Mouse (Mus musculus) retina, adult 2 months (tissue): ENCODE data around the gene Nrxn2.

Experiments
- DNase-seq: peaks from one replicate; pipeline ENCODE4 v3.0.0-alpha.2; 2012; ENCODE audit warnings: low read depth, low spot score

Gene Nrxn2

DNA sequence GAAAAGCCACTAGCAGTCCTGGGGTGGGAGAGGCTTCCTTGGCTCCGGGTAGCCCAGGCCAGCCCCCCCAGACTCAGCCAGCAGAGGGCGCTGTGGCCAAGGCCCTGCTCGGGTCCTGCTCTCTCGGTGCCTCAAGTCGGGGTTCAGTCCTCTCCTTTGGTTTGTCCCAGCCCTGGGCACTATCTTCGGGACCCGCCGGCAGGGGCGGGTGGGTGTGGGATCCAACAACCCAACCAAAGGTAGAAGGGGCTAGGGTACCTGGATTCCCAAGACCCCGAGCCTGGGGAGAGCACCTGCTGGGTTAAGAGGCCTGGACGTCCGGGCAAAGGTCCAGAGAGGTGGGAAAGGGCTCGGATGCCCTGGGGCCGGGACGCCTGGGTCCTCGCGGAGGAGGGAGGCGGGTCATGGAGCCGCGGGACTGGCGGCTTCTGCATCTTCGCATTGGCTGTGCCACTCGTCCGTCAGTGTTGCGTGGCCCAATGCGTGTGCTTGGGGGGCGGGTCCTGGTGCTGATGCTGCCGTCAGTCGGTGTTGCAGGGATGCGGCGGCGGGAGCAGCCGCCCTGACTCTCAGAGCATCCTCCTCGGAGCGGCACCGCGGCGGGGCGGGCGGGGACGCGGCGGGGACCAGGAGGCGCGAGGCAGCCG, at the start of gene Nrxn2:
Gene Nrxn2 (plus strand): TSS at position 499 of the 647 bp plus-strand sequence.
- peak; percentile 78 for DNase-seq

DNA sequence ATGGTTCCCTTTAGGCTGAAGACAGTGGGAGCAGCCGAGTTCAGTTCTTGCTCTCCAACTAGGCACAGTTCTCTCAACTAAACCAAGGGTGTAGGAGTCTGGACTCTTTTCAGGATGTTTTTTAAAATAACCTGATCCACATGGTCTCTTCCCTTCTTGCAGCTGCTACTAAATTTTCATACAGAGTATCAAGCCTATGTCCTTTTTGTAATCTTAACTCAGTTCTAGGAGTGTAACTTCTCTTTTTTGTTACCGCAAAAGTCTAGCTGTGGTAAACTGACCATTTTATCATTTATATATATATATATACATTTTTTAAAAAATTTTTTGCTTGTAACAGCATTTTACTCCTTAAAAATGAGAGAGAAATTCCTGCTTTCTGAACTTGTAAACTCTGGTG, 48.4 kb upstream of the Nrxn2 start:
- DNase-seq, result no peak

DNA sequence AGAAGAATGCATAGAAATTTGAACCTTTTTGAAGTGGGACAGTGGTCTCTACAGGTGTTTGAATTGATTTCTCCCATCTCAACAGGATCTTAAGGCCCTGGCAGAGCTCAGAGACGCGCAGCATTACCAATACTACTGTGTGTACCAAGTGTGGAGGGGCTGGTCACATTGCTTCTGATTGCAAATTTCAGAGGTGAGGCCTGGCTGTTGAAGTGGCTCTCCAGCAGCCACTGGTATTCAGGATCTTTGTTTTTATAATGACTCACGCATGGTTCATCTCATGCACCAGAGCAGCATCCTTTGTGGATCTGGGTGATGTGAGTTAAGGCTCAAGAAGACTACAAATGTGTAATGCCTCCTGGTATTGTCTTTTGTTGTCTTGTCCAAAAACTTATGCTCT, 46.1 kb upstream of the Nrxn2 start:
- DNase-seq, result no peak

DNA sequence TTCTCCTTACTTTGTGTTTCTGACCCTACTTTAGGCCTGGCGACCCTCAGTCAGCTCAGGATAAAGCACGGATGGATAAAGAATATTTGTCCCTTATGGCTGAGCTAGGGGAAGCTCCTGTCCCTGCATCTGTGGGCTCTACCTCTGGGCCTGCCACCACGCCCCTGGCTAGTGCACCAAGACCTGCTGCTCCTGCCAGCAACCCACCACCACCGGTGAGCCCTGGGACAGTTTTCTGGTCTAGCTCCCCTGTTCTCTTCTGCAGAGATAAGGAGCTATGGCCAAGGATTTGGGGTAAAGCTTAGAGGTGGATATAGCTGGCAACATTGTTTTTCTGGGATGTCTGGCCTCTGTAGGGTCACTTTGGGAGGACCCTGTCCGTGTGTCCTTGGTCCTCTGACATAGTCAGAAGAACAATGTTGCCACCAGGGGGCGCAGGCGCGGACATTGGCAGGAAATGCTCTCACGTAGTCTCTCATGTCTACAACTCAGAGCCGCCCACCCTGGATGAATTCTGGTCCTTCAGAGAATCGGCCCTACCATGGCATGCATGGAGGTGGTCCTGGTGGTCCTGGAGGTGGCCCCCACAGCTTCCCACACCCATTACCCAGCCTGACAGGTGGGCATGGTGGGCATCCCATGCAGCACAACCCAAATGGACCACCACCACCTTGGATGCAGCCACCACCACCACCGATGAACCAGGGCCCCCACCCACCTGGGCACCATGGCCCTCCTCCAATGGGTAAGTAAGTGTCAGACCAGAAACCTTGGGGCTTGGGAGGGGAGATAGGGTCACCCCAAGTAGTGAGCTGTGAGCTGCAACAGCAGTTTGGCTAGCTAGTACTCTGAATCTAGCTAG, 44.8 kb upstream of the Nrxn2 start:
- DNase-seq, result peak; percentile 53

DNA sequence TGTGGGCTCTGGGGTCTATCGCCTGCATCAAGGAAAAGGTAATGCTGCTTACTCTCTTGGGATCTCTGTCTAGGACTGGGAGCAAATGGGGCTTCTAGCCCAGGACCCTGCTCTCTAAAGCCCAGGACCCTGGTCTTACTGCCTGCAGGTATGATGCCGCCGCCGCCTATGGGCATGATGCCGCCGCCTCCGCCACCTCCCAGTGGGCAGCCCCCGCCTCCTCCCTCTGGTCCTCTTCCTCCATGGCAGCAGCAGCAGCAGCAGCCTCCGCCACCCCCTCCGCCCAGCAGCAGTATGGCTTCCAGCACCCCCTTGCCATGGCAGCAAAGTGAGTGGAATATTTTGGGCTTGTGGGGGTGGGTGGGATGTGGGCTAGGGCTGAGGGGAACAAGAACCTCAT, 44.0 kb upstream of the Nrxn2 start:
- DNase-seq, result no peak

DNA sequence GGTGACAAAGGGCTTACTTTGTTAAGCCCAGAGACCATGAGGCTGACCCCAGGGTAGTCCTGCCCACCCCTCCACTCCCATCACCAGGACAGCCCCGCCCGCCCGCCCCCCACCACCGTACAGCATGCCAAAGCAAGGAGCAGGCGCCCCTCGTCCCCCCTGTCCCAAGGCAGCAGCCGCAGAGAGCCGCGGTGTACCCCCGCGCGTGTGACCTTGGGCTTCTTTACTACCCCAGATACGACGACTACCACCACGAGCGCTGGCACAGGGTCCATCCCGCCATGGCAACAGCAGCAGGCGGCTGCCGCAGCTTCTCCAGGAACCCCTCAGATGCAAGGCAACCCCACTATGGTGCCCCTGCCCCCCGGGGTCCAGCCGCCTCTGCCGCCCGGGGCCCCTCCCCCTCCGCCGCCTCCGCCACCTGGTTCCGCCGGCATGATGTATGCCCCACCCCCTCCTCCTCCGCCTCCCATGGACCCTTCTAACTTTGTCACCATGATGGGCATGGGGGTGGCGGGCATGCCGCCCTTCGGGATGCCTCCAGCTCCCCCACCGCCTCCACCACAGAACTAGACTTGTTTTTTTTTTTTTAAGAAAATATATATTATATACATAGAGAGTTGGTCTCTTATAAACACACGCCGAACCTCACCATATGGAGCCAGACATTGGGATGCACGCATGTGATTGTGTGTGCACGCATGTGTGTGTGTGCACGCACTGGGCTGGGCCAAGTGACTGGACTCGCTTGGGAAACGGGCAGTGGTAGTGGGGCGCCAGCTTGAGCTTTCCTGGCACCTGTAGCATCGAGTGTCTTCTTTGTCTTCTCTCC, 42.9 kb upstream of the Nrxn2 start:
- no peak for DNase-seq

DNA sequence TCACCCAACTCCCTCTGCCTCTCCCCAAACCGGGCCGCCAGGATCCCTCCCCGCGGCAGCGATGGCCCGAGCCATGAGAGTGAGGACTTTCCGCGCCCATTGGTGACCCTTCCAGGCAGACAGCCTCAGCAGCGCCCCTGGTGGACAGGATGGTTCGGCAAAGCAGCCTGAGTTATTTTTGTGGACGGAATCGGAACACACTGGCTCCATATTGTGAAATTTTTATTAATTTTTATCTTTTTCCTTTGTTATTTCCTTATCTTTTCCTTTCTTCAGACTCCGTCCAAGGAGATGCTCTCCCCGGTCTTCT, 42.3 kb upstream of the Nrxn2 start:
- no peak for DNase-seq

DNA sequence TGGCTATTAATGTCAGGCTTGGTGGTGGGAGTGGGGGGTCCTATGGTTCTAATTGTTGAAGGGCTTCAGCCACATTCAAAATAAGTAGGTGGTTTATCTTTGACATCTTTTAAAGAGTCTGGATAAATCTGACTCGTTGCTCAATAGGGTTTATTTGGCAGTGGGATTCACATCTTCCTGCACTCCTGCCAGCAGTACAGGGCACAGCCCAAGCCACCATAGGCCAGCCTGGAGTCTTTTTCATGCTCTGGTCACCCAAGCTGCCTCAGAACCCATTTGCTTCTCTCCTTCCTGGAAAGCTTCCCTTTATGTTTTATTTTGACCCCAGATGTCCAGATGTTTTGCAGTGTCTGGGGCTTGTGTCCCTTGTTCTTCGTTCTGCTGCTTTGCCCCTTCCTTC, 41.9 kb upstream of the Nrxn2 start:
- no peak for DNase-seq

DNA sequence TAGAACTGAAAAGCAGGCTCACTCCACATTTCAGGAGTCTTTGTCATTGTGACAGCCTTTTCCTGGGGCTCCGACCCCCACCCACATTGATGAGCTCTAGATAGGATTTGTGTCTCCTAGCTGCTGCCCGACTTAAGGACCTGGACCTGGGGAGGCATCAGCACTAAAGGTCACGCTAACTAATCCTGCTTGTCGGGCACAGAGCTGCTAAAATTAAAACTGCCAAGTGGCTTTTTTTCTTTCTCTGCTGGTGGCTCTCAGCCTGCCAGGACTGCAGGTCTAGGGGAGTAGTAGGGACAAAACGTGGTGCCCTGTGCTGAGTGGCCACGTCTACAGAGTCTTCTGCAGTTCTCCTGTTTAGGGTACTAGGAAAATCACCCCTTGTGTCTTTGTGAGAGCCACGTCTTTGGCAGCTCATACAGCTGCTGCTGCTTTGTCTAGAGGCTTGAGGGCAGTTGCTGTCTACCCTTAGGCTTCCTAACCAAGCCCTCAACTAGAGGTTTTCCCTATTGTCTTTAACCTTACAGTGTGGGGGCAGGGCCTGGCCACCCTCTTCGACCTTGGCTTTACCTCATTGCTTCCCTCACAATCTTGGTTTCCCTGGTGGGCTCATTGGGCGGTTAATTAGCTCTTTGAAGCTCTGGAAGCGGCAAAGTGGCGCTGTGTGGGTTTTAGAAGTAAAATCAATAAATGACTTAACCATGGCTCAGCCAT, 41.0 kb upstream of the Nrxn2 start:
- peak; percentile 63 for DNase-seq

DNA sequence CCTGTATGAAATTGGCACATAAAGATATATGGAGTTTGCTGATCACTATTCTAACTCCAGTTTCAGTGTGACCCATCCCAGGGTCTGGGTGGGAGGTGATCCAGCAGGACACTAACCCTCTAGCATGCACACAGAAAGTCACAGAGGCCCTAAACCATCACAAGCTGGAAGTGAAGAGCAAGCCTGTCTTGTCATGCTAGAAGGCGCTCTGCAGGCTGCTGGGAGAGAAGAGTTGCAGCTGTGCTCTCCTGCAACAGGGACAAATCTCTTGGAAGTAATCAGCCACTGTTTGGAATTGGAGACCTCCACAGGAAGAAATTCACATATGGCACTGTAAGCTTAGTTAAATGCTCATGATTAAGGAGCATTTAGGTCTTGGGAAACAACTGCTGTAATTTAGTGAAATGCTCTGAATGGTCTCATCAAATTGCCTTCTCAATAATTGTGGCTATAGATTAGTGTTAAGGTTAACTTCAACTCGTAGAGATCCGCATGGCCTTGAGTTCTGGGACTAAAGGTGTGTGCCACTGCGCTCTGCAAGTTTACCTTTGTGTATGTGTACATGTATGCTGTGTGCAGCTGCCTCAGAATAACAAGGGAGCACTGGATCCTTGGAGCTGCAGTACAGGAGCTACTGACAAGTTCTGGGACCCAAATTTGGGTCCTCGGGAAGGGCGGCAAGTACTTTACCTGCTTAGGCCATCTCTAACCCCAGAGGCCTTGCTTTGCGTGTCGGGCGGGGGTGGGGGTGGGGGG, 37.9 kb upstream of the Nrxn2 start:
- DNase-seq, result no peak

DNA sequence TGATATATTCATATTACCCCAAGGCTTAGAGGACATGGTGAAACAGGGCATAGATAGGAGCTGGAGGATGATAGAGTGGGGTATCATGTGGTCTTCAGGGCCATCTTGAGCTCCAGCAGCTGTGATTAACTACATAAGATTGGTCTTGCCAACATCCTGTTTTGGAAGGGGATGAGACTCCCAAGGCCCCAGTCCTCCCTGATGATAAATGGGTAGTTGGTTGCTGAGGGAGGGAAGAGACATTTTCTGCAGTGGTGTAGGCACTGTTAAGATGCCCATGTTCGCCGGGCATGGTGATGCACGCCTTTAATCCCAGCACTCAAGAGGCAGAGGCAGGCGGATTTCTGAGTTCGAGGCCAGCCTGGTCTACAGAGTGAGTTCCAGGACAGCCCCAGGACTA, 37.3 kb upstream of the Nrxn2 start:
- no peak for DNase-seq

DNA sequence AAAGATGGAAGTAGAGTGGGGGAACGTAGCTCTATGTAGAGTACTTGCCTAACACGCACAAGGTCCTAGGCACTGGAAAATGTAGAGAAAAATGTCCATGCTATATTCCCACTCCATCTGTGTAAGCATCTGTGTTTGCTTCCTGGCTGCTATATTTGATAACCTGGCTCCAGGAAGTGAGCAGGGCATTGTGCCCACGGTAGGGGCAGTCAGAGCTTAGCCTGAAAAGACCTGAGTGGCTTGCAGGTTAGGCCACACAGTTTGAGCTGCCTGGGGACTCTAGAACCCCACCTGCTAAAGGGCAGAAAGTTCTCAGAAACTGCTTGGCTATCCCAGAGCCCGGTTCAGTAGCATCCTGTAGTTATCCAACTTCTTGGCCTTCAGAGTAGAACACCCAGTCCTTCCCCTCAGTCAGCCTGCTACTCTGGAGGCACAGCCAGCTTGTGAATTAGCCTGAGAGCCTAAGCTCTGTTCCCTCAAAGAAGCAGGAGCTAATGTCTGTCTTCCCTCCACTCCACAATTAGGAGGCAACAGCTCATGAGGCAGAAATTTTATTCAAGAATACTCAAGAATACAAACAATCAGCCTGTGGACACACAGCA, 36.1 kb upstream of the Nrxn2 start:
- no peak for DNase-seq

DNA sequence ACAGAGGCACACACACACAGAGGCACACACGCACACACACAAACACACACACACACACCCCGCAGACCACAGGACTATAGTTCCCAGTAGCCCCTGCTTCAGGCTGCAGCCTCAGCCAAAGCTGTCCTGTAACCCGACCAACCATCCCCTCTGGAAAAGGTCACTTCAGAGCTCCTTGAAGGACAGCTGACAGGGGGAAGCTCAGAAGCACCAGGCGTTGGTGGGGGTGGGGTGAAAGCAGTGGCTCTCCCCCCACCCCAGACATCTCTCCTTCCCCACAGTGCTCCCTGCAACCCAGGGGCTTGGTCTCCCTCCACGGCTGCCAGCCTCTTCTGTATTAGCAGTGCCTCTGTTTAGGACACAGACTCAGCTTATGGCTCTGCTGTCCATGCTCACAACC, 35.1 kb upstream of the Nrxn2 start:
- DNase-seq, result no peak

DNA sequence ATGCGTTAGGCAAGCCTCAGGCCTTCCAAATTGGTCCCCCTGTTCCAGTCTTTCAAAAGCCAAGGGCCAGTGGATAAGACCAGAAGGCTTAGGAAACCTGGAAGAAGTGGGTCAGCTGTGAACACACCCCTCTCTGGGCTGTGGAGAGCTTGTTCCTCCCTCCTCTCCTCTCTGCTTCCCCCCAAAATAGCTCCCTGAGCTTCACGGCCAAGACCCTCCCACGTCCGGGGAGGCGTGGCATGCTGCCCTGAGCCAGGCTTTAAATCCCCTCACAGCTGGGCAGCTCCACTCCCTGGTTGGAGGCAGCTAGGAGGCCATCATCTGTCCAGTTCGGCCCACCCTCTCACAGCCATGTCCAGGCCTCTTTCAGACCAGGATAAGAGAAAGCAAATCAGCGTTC, 34.4 kb upstream of the Nrxn2 start, which contains the start of gene Pygm:
Gene Pygm (plus strand): TSS at position 272 of the 400 bp plus-strand sequence.
- DNase-seq, result no peak

DNA sequence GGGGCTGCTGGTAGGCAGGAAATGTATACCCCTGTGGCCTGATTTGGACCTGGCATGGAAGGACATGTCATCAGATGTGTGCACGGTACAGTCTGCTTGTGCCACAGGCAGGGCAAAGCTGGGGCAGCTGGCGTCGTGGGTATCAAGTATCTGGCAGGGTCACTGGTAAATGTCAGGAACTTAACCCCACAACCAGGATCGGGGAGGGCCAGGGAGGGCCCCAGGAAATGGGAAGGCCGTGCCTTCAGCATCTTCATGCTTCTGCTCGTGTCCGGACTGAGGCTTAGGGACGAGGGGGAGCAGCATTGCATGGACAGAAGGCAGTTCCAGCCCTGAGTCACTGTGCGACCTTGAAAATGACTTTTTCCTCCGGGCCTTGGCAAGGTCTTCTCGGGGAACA, 33.6 kb upstream of the Nrxn2 start:
- DNase-seq, result no peak

DNA sequence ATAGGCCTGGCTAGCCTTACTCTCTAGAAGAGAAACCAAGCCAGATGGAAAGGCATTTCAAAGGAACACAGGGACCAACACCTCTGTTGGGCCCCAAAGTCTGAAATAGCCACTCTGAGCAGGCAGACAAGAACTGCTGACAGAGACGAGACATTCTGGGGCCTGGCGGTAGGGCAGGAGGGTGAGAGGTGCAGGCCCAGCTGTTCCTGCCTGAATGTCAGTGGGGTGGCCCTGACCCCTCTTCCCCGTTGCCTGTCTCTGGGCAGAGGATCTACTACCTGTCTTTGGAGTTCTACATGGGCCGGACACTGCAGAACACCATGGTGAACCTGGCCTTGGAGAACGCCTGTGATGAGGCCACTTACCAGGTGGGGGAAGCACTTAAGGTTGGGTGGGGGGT, 33.1 kb upstream of the Nrxn2 start:
- no peak for DNase-seq

DNA sequence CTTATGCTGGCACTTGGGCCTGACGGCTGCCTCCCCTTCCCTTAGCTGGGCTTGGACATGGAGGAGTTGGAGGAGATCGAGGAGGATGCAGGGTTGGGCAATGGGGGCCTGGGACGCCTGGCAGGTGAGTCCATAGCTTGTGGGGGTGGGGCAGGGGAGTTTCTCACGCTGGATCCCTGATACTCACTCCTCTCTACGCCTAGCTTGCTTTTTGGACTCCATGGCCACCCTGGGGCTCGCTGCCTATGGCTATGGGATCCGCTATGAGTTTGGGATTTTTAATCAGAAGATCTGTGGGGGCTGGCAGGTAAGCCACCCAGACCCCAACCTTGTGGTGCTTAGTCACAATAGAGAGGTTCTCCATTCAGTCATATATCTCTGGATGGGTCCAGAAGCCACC, 32.7 kb upstream of the Nrxn2 start:
- no peak for DNase-seq

DNA sequence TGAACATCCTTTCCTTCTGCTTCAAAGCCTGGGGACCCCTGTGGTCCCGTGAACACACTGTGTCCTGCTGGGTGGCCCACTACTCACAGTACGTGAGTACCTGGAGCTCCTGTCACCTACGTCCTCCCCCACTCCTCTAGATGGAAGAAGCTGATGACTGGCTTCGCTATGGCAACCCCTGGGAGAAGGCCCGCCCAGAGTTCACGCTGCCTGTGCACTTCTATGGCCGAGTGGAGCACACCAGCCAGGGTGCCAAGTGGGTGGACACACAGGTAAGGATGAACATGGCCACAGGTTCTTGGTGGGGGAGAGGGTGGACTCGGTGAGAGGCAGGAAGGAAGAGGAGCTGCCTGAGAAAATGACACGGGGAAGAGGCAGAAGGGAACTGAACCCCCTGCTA, 32.3 kb upstream of the Nrxn2 start:
- no peak for DNase-seq

DNA sequence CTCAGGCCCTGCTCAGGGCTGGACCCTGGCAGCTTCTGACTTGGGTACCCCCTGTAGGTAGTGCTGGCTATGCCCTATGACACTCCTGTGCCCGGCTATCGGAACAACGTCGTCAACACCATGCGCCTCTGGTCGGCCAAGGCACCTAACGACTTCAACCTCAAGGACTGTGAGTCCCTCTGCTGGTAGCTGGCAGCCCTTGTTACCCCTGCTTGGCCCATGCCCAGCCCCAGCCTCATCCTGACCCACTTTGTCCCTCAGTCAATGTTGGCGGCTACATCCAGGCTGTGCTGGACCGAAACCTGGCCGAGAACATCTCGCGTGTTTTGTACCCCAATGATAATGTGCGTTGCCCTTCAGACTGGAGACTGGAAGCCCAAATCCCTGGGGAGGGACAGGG, 30.5 kb upstream of the Nrxn2 start:
- DNase-seq, result no peak

DNA sequence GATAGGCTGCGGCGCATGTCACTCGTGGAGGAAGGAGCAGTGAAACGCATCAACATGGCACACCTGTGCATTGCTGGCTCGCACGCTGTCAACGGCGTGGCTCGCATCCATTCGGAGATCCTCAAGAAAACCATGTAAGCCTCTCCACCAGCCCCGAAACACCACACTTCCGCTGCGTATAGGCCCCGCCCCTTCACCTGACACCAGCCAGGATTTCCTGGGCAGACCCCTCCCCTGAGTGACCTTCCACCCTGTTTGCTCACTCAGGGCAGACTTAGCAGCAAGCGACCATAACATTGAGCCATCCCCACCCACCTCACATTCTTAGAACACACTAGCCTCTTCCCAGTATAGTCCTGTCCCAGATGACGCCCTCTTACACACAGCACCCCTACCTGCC, 28.7 kb upstream of the Nrxn2 start:
- no peak for DNase-seq

DNA sequence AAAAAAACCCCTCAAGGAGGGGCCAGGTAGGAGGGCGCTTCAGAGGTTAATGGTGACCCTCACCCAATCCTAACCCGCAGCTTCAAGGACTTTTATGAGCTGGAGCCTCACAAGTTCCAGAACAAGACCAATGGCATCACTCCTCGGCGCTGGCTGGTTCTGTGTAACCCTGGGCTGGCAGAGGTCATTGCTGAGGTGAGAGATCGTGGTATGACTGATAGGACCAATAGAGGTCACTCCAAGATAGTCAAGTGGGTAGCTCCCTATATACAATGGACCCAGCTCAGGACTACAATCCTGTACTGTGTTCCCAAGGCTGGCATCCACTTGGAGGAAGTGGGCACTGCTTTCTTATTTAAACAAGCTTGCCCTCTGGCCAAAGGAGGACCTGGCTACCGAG, 28.3 kb upstream of the Nrxn2 start:
- DNase-seq, result no peak
